Mouse (Mus musculus): Measurements from ENCODE around the gene Slc6a6.

Gene Slc6a6

GRCm38 (mm10) chr6:91699482-91700200 is 15.8 kb downstream of the Slc6a6 start:
- intact Hi-C loops (cut with DNase I) = no loop called here

DNA sequence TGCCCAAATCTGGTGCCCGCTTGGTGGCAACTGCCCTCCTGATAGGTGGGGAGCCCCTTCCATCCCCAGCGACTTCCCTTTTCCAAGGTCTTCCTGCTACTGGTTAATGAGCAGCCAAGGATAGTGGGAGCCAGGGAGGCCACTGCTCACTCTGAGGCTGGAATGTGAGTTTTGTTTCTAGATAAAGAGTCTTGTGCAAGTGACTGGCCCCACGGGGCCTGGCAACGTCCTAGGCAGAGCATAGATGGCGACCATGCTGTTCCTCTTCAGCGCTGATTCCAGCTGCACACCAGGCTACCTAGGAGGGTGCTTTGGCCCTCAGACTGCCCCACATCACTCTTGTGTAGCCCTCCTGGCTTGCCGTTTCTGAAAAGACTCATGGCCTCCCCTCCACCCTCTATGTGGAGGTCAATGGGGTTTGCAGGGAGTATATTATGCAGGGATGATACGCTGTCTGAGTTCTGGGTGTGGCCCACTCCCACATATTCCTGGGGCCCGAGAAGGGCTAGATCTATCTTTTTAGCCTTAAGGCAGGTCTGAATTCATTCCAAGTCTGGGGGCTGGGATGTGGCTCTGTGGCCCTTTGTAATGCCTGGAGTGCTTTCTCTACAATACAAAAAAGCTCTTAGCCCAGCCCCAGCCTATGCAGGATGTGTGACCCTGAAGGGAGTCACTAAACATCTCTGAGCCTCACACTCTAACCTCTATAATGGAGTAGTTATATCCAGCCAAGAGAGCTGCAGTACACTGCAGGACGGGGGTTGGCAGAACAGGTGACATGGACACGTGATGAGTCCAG is 17.2 kb downstream of the Slc6a6 start:
- intact Hi-C loops (cut with DNase I) = no loop called here

DNA sequence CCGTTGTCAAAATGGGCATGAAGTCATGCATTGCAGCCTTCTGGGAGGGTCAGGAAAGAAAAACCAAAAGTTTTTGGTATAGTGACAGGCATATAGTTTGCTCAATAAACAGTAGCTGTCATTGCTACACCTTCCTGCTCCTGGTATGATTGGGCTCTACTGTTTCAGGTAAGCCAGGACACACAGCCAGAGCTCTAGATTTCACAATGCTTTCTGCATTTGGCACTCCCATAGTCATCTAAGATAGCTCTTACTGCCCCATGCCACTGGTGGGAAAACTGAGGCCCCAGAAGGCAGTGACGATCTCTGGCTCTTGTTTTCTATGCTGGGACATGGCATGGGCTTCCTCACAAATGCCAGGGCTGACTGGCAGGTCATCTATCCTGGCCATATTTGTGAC is 19.6 kb downstream of the Slc6a6 start:
- intact Hi-C loops (cut with DNase I) = no loop called here

- intact Hi-C loops (cut with DNase I) = no loop called here
These were observed 20.6 kb downstream of the Slc6a6 start for GRCm38 (mm10) chr6:91704446-91704845.

DNA sequence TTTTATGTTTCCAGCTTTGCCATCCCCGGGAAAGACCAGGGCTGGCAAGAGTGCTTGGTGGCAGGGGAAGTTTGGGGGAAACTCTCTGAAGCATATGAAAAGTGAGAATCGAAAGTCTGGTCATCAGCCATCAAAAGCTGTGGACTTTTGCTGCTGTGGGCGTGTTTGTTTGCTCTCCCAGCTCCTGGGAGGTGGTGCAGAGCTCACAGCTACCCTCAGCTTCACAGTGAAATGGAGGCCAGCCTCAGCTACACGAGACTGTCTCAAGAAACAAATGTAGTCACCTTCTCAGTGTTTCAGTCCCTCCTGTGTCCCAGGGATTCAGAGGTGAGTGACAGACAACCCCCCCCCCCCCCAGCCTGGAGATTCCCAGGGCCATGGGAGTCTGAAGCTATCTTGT is 21.8 kb downstream of the Slc6a6 start:
- intact Hi-C loops (cut with DNase I) = no loop called here

DNA sequence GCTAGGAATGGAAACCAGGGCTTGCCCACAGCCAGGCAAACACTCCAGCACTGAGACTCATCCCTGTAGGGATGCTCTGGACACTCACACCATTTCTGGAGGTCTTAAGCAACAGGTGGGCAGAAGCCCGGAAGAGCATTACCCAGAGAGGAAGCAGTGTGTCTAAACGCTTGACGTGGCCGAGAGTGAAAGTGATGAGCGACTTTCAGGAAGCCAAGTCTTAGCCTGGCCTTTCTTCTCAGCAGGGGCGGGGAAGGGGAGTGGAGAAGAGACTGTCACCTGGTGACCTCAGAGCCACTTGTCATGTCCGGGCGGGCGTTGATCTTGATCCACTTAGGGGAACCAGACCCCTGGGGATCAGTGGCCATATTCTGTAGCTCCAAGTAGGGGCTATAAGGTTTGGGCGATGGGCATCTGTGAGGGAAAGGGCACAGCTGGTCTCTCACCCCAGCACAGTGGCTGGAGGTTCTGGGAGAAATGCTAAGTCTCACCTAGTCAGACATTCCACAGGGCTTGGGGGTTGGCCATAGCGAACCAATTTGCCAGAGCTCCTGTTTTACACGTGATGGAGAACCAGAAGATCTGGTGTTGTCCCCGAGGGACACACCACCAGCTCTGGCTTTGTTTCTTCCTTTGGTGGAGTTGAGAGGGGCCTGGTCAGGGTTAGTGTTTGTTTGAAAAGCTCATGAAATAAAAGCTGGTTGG is 22.4 kb downstream of the Slc6a6 start:
- intact Hi-C loops (cut with DNase I) = no loop called here

DNA sequence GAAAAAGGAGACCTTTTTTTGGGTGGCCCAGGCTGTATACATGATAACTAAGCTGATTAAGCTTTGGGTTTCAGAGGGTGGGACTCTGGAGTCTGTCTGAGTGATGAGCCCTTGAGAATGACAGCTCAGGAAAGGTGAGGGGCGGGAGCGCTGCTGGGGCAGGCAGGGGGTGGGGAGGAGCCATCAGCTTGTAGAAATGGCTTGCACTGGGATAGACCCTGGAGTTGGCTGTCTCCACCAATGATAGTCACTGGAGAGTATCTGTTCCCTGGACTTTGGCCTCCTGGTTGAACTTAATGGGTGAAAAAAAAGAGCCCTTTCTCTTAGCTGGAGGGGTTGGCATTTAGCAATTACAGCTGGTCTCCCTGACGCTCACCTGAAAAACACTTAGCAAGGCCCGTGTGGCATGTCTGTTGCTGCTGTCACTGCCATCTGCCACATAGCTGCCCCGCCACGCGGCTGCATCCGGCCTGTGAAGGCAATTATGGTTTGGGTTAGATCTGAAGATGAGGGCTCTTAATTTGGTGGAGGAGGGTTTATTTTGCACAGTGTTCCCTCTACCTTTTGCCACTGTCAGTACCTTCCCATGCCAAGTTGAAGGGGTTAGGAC is 23.5 kb downstream of the Slc6a6 start:
- intact Hi-C loops (cut with DNase I) = no loop called here

- intact Hi-C loops (cut with DNase I) = no loop called here
These were observed 24.2 kb downstream of the Slc6a6 start for GRCm38 (mm10) chr6:91707886-91708564.

- intact Hi-C loops (cut with DNase I) = no loop called here
These were observed 25.1 kb downstream of the Slc6a6 start for GRCm38 (mm10) chr6:91708919-91709318.

GRCm38 (mm10) chr6:91710345-91710930 is 26.6 kb downstream of the Slc6a6 start:
- intact Hi-C loops (cut with DNase I) = no loop called here

- intact Hi-C loops (cut with DNase I) = no loop called here
These were observed 28.4 kb downstream of the Slc6a6 start for GRCm38 (mm10) chr6:91712097-91712854.

DNA sequence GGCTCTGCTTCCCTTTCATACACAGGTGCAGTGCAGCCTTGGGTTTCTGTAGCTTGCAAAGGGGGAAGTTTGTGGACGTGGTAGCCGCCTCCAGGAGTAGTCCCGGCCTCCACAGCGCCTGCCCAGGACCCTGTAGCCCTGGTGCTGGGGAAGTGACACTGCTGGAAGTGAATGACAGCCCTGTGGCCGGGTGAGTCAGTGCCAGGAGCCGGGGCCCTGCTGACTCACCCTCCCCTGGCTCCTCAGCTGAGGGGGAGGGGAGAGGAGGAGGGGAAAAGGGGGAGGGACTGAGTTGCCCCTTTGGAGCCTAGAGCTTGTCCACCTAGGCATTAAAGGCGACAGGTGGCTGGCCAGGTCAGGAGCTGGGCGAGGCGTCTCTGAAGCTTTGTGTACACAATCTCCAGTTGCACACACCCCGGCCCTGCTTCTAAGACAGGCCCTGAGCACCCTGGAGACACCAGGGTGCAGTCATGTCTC is 29.0 kb downstream of the Slc6a6 start:
- intact Hi-C loops (cut with DNase I) = no loop called here

DNA sequence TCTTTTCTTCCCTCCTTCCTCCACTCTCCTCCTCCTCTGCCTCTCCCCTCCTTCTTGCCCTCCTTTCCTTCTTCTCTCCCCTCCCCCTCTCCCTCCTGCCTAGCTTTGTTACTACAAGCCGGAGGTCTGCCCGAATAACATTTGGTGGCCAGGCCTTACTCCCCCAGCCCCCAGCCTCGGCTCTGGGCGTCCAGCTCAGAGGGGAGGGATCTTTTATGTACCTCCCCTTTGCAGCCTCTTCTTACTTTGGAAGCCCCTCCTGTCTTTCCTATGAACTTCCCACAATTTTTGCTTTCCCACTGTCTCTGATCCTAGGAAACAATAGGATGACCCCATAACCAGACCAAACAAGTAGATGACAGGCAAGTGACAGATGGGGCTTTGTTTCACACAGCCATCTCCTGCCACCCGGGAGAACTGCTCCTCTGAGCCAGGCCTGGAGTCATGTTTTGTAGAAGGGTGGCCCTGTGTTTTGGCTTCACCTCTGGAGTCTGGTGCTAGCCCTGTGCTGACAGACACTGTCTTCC is 29.6 kb downstream of the Slc6a6 start:
- intact Hi-C loops (cut with DNase I) = no loop called here

DNA sequence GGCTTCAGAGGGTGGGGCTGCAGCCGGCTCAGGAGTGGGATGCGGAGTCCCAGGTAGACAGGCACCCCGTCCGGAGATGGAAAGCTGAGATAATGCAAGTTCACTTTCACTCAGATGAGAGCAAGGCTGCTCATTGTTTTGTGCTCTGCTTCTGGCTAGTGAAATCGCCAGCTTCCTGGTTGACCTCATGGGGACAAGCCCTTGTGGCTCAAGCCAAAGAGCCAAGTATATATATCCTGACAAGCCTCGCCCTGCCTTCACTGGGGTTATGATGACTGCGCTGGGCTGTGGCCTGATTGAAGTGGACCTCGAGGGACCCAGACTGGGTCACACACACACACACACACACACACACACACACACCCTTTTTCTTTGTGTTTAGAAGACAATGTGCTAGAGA is 31.2 kb downstream of the Slc6a6 start:
- intact Hi-C loops (cut with DNase I) = no loop called here

GRCm38 (mm10) chr6:91715988-91716810 is 32.3 kb downstream of the Slc6a6 start:
- intact Hi-C loops (cut with DNase I) = no loop called here

- intact Hi-C loops (cut with DNase I) = no loop called here
These were observed 34.2 kb downstream of the Slc6a6 start for GRCm38 (mm10) chr6:91718067-91718466.

DNA sequence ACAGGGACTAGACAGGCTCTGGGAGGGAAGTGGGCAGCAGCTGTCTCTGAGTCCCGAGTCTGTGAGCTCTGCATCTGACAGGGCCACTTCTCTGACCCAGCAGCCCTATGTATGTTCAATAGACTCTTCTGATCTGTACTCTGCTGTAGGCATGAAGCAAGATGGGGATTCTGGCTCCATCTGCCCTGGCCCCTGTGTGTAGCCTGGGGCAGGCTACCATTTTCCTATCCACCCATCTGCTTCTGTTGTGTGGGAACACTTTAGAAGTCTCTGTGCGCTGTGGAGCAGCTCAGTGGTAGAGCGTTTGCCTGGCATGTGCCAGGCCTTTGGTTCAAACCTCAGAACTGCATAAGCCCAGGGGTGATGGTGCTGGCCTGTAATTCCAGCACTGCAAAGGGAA is 34.8 kb downstream of the Slc6a6 start:
- intact Hi-C loops (cut with DNase I) = no loop called here

GRCm38 (mm10) chr6:91719042-91719747 is 35.3 kb downstream of the Slc6a6 start:
- intact Hi-C loops (cut with DNase I) = no loop called here

Data from adrenal gland (tissue).